In the genomic region with DNA sequence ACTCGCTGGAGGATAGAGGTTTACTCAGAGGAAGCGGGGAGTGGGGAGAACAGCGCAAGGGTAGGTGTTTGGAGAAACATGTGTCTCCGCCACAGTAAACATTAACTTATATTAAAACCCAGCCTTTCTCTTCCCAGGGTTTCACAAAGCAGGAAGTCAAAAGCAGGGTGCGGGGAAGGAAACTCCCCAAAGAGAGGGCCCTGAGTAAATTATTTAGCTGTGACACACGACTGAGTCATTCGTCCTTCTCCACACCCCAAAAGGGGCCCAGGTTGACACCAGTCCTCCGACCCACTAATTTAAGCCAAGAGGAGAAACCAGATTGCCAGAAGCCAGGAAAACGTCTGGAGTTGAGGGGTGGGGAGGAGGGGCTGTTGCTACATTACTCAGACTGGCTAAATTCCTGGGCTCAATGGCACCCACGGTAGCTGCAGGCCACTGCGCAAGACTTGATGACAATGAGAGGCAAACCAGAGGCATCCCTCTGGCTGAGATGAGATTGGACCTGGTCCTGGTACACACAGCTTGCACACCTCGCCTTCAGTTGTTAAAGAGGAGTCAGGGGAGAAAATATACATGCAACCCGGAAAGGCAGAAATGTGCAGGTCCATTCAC, we compare ENCODE assay signal across 8 mouse cellular contexts. TPM values are rescaled to one million over a fixed set of nuclear protein-coding genes. Genes with fewer than 3 reads are reported as not detected.
DNase-seq lines count a peak whose midpoint lies in the region; ATAC-seq and TF ChIP-seq lines count a peak whose summit lies in the region.
"Had no signal": no experiment of that assay in that cellular context is flagged by ENCODE, and none has a peak within 500 bp of the region (broad histone marks: within the 10 kb centered on the region; RNA-seq: fewer than 3 reads in every experiment).

No protein-coding gene starts in this region.

- WGBS in midbrain, embryonic 11.5 days, result 41% methylated on average over 13 of the region's 13 CpGs
- 54% methylated on average over 13 of the region's 13 CpGs for WGBS in midbrain, embryonic 16.5 days
- WGBS in intestine, postnatal 0 days, result 12% methylated on average over 13 of the region's 13 CpGs
- 23% methylated on average over 13 of the region's 13 CpGs for WGBS in stomach, embryonic 16.5 days
- 28% methylated on average over 13 of the region's 13 CpGs for WGBS in lung, adult 2 months

- no peak for TF ChIP-seq POLR2A in lung, adult 2 months (IDR thresholded peaks at IDR 0.05; ENCODE audit: borderline replicate concordance, extremely low read depth, low read depth, low read length)

- peak; percentile 17; the same call in 1 of the 2 replicates for ATAC-seq in midbrain, embryonic 11.5 days (ENCODE audit: low FRiP score)
- ATAC-seq in midbrain, embryonic 16.5 days, result no peak
- peak; percentile 75 for ATAC-seq in intestine, postnatal 0 days
- peak; percentile 59; the same call in 1 of the 2 replicates for ATAC-seq in stomach, embryonic 16.5 days (ENCODE audit: insufficient read depth, low FRiP score)

- no peaks in the 10 kb centered on the region for H3K9me3 ChIP-seq in midbrain, embryonic 11.5 days (ENCODE audit: control insufficient read depth, low read length)
- H3K9me3 ChIP-seq in midbrain, embryonic 16.5 days (replicated peaks; ENCODE audit: control insufficient read depth, low read length, poor library complexity, severe bottlenecking), result no peaks in the 10 kb centered on the region
- H3K9me3 ChIP-seq in intestine, postnatal 0 days (ENCODE audit: control insufficient read depth), result no peaks in the 10 kb centered on the region
- H3K9me3 ChIP-seq in stomach, embryonic 16.5 days (replicated peaks; ENCODE audit: control insufficient read depth, low read length), result no peaks in the 10 kb centered on the region
- H3K9me3 ChIP-seq: embryonic facial prominence, embryonic 13.5 days had no signal

- H3K4me1 ChIP-seq in midbrain, embryonic 11.5 days (ENCODE audit: control insufficient read depth, insufficient read depth, low read length), result no peaks in the 10 kb centered on the region
- H3K4me1 ChIP-seq in midbrain, embryonic 16.5 days (ENCODE audit: control insufficient read depth, insufficient read depth, low read length), result no peaks in the 10 kb centered on the region
- 0 out of 2 replicates have a peak, but pooled peaks cover 4% of the 10 kb centered on the region for H3K4me1 ChIP-seq in intestine, postnatal 0 days (replicated peaks; ENCODE audit: control insufficient read depth, insufficient read depth, low read length)
- H3K4me1 ChIP-seq in stomach, embryonic 16.5 days (ENCODE audit: control insufficient read depth, insufficient read depth, low read length), result peaks cover 9% of the 10 kb centered on the region
- no peaks in the 10 kb centered on the region for H3K4me1 ChIP-seq in lung, adult 2 months (ENCODE audit: control insufficient read depth, insufficient read depth, low read length)
- H3K4me1 ChIP-seq: embryonic facial prominence, embryonic 13.5 days had no signal

- DNase-seq in midbrain, embryonic 11.5 days (ENCODE audit: low spot score, missing footprints), result no peak
- peak; percentile 68 for DNase-seq in adipocyte (ENCODE audit: low spot score)
- DNase-seq in lung, adult 2 months, result no peak
- DNase-seq in ovary, postnatal 10 days (ENCODE audit: low spot score), result no peak

- no peak overlapping the region for H3K4me2 ChIP-seq in midbrain, embryonic 11.5 days
- no peak overlapping the region for H3K4me2 ChIP-seq in midbrain, embryonic 16.5 days (ENCODE audit: low read length)
- peak overlapping the region; percentile 54 for H3K4me2 ChIP-seq in intestine, postnatal 0 days (replicated peaks; ENCODE audit: low read depth)
- H3K4me2 ChIP-seq in stomach, embryonic 16.5 days (ENCODE audit: low read depth, low read length), result peak overlapping the region; percentile 5
- H3K4me2 ChIP-seq: embryonic facial prominence, embryonic 13.5 days had no signal

- H3K36me3 ChIP-seq in midbrain, embryonic 11.5 days (ENCODE audit: control insufficient read depth, insufficient read depth, low read length), result no peaks in the 10 kb centered on the region
- no peaks in the 10 kb centered on the region for H3K36me3 ChIP-seq in midbrain, embryonic 16.5 days (ENCODE audit: control insufficient read depth, insufficient read depth, low read length)
- no peaks in the 10 kb centered on the region for H3K36me3 ChIP-seq in intestine, postnatal 0 days (ENCODE audit: control insufficient read depth, insufficient read depth)
- no peaks in the 10 kb centered on the region for H3K36me3 ChIP-seq in stomach, embryonic 16.5 days (ENCODE audit: control insufficient read depth, insufficient read depth, low read length)
- H3K36me3 ChIP-seq: embryonic facial prominence, embryonic 13.5 days had no signal

- H3K27me3 ChIP-seq in midbrain, embryonic 11.5 days (ENCODE audit: control insufficient read depth, insufficient read depth, low read length), result peaks cover 55% of the 10 kb centered on the region
- H3K27me3 ChIP-seq in midbrain, embryonic 16.5 days (ENCODE audit: control insufficient read depth, insufficient read depth, low read depth, low read length), result peaks cover 55% of the 10 kb centered on the region
- H3K27me3 ChIP-seq in intestine, postnatal 0 days (replicated peaks; ENCODE audit: control insufficient read depth, insufficient read depth, low read length), result peaks cover 5% of the 10 kb centered on the region; the same call in 1 of the 2 replicates
- peaks cover 33% of the 10 kb centered on the region for H3K27me3 ChIP-seq in stomach, embryonic 16.5 days (ENCODE audit: control insufficient read depth, insufficient read depth, low read length)

- no peak for TF ChIP-seq CTCF in intestine, postnatal 0 days (IDR thresholded peaks at IDR 0.05; ENCODE audit: low read depth)
- TF ChIP-seq CTCF in lung, adult 2 months (IDR thresholded peaks at IDR 0.05; ENCODE audit: insufficient read depth, low read length), result no peak

- no peak overlapping the region for H3K27ac ChIP-seq in midbrain, embryonic 11.5 days (ENCODE audit: low read depth, low read length)
- no peak overlapping the region for H3K27ac ChIP-seq in midbrain, embryonic 16.5 days (ENCODE audit: low read length)
- H3K27ac ChIP-seq in intestine, postnatal 0 days (ENCODE audit: low read depth, low read length), result peak overlapping the region; percentile 75
- peak overlapping the region; percentile 64 for H3K27ac ChIP-seq in stomach, embryonic 16.5 days (ENCODE audit: low read length)
- H3K27ac ChIP-seq: embryonic facial prominence, embryonic 13.5 days had no signal

- no peak overlapping the region for H3K4me3 ChIP-seq in midbrain, embryonic 11.5 days (ENCODE audit: low read depth, low read length)
- H3K4me3 ChIP-seq in midbrain, embryonic 16.5 days (ENCODE audit: low read depth, low read length), result no peak overlapping the region
- peak overlapping the region; percentile 12; the same call in 1 of the 2 replicates for H3K4me3 ChIP-seq in intestine, postnatal 0 days (ENCODE audit: low read depth, low read length)
- H3K4me3 ChIP-seq in stomach, embryonic 16.5 days (replicated peaks; ENCODE audit: low read length), result no peak overlapping the region
- H3K4me3 ChIP-seq in lung, adult 2 months (replicated peaks; ENCODE audit: extremely low read depth, low read depth, low read length), result no peak overlapping the region
- H3K4me3 ChIP-seq: embryonic facial prominence, embryonic 13.5 days had no signal

- no peak overlapping the region for H3K9ac ChIP-seq in midbrain, embryonic 11.5 days (ENCODE audit: low read length)
- no peak overlapping the region for H3K9ac ChIP-seq in midbrain, embryonic 16.5 days (ENCODE audit: low read depth, low read length)
- no peak overlapping the region for H3K9ac ChIP-seq in intestine, postnatal 0 days (ENCODE audit: low read depth, low read length)
- H3K9ac ChIP-seq in stomach, embryonic 16.5 days (ENCODE audit: low read length), result 0 out of 2 replicates have a peak overlapping the region, but pooled peaks have one; percentile 12
- H3K9ac ChIP-seq: embryonic facial prominence, embryonic 13.5 days had no signal

RNA-seq across cellular contexts. Expression of a gene that starts 14.5 kb away (rescaled TPM):
- polyA plus RNA-seq in midbrain, embryonic 11.5 days (2014; fragmentation: Nextera tagmentation; extraction: Ambion mirVana), result not detected in 2 replicates
- not detected in 2 replicates for polyA plus RNA-seq in midbrain, embryonic 16.5 days (2015; fragmentation: Nextera tagmentation; extraction: Ambion mirVana)
- polyA plus RNA-seq in intestine, postnatal 0 days (2015; fragmentation: Nextera tagmentation; extraction: Ambion mirVana), result 35.0 and 38.9 TPM in 2 replicates
- polyA plus RNA-seq in stomach, embryonic 16.5 days (2015; fragmentation: Nextera tagmentation; extraction: Ambion mirVana), result 2.5 and 3.4 TPM in 2 replicates
- polyA plus RNA-seq in lung, adult 2 months (2012; rRNA removed), result 0.85 TPM in 1 of 2 replicates, not detected in the other
- polyA plus RNA-seq: embryonic facial prominence, embryonic 13.5 days had no signal

RNA-seq across cellular contexts. Expression of a gene that starts 22.9 kb away (rescaled TPM):
- not detected in 2 replicates for polyA plus RNA-seq in midbrain, embryonic 11.5 days (2014; fragmentation: Nextera tagmentation; extraction: Ambion mirVana)
- not detected in 2 replicates for polyA plus RNA-seq in midbrain, embryonic 16.5 days (2015; fragmentation: Nextera tagmentation; extraction: Ambion mirVana)
- polyA plus RNA-seq in intestine, postnatal 0 days (2015; fragmentation: Nextera tagmentation; extraction: Ambion mirVana), result 6.7 and 9.2 TPM in 2 replicates
- 7.5 and 8.1 TPM in 2 replicates for polyA plus RNA-seq in stomach, embryonic 16.5 days (2015; fragmentation: Nextera tagmentation; extraction: Ambion mirVana)
- not detected in 2 replicates for polyA plus RNA-seq in lung, adult 2 months (2012; rRNA removed)
- polyA plus RNA-seq: embryonic facial prominence, embryonic 13.5 days had no signal

RNA-seq across cellular contexts. Expression of a gene that starts 29.6 kb away (rescaled TPM):
- not detected in 2 replicates for polyA plus RNA-seq in midbrain, embryonic 11.5 days (2014; fragmentation: Nextera tagmentation; extraction: Ambion mirVana)
- not detected in 2 replicates for polyA plus RNA-seq in midbrain, embryonic 16.5 days (2015; fragmentation: Nextera tagmentation; extraction: Ambion mirVana)
- 0.95 and 1.1 TPM in 2 replicates for polyA plus RNA-seq in intestine, postnatal 0 days (2015; fragmentation: Nextera tagmentation; extraction: Ambion mirVana)
- polyA plus RNA-seq in stomach, embryonic 16.5 days (2015; fragmentation: Nextera tagmentation; extraction: Ambion mirVana), result 0.31 TPM in 1 of 2 replicates, not detected in the other
- not detected in 2 replicates for polyA plus RNA-seq in lung, adult 2 months (2012; rRNA removed)
- polyA plus RNA-seq: embryonic facial prominence, embryonic 13.5 days had no signal

Comparison
In these comparisons a context has a peak if more than half of its experiments do, and no peak if none do; other contexts are left out.
1. H3K27ac ChIP-seq: peak in intestine, postnatal 0 days (single experiment) and stomach, embryonic 16.5 days (single experiment); none in midbrain, embryonic 11.5 days (single experiment) and midbrain, embryonic 16.5 days (single experiment).
2. H3K4me2 ChIP-seq: peak in intestine, postnatal 0 days (single experiment) and stomach, embryonic 16.5 days (single experiment); none in midbrain, embryonic 11.5 days (single experiment) and midbrain, embryonic 16.5 days (single experiment).